ENCODE assay signal across 20 mouse cellular contexts in genomic region chr11:59284146-59284545, GRCm38 (mm10). TPM values are rescaled to one million over a fixed set of nuclear protein-coding genes. Genes with fewer than 3 reads are reported as not detected.
DNase-seq lines count a peak whose midpoint lies in the region; ATAC-seq and TF ChIP-seq lines count a peak whose summit lies in the region.
"Had no signal": no experiment of that assay in that cellular context is flagged by ENCODE, and none has a peak within 500 bp of the region (broad histone marks: within the 10 kb centered on the region; RNA-seq: fewer than 3 reads in every experiment).

No protein-coding gene starts in this region.

- H3K36me3 ChIP-seq in lung, embryonic 15.5 days, result no peaks in the 10 kb centered on the region
- H3K36me3 ChIP-seq in E14TG2a.4 (ENCODE audit: insufficient read depth, low read length), result no peaks in the 10 kb centered on the region
- H3K36me3 ChIP-seq in embryonic facial prominence, embryonic 10.5 days (replicated peaks), result no peaks in the 10 kb centered on the region
- H3K36me3 ChIP-seq: embryonic facial prominence, embryonic 12.5 days; forebrain, embryonic 12.5 days; hindbrain, embryonic 13.5 days had no signal

- DNase-seq in cerebellum, postnatal 14 days, result peak; percentile 46 to 59
- no peak for DNase-seq in cerebellum, adult 2 months
- no peak for DNase-seq in lung, adult 2 months
- DNase-seq in embryonic facial prominence, embryonic 10.5 days (ENCODE audit: low spot score), result peak; percentile 60
- DNase-seq in ovary, adult 18-20 months (ENCODE audit: low spot score), result no peak
- DNase-seq in spleen, adult 12 weeks (ENCODE audit: low spot score), result no peak
- DNase-seq: adrenal gland, adult 8-10 months; adrenal gland, postnatal 36 days; cerebellum, adult 11 months; gastrocnemius, postnatal 36 days; heart, adult 11 months; kidney, adult 11 months had no signal

- TF ChIP-seq POLR2A in cerebellum, adult 2 months (IDR thresholded peaks at IDR 0.05; ENCODE audit: borderline replicate concordance, insufficient read depth, low read length), result no peak
- no peak for TF ChIP-seq POLR2A in lung, adult 2 months (IDR thresholded peaks at IDR 0.05; ENCODE audit: borderline replicate concordance, extremely low read depth, low read depth, low read length)

- no peak for TF ChIP-seq CTCF in cerebellum, adult 2 months (IDR thresholded peaks at IDR 0.05; ENCODE audit: borderline replicate concordance, insufficient read depth, low read depth, low read length)
- no peak for TF ChIP-seq CTCF in lung, adult 2 months (IDR thresholded peaks at IDR 0.05; ENCODE audit: insufficient read depth, low read length)
- TF ChIP-seq CTCF in E14TG2a.4 (conservative IDR thresholded peaks at IDR 0.05; ENCODE audit: low read length), result no peak

- H3K4me3 ChIP-seq in cerebellum, adult 2 months (replicated peaks; ENCODE audit: insufficient read depth, low read depth, low read length), result no peak overlapping the region
- H3K4me3 ChIP-seq in lung, embryonic 15.5 days, result no peak overlapping the region
- H3K4me3 ChIP-seq in lung, adult 2 months (replicated peaks; ENCODE audit: extremely low read depth, low read depth, low read length), result no peak overlapping the region
- H3K4me3 ChIP-seq in E14TG2a.4 (replicated peaks; ENCODE audit: low read length), result peak overlapping the region; percentile 50
- H3K4me3 ChIP-seq in embryonic facial prominence, embryonic 10.5 days, result no peak overlapping the region
- H3K4me3 ChIP-seq: embryonic facial prominence, embryonic 12.5 days; forebrain, embryonic 12.5 days; hindbrain, embryonic 13.5 days had no signal

- H3K4me2 ChIP-seq in lung, embryonic 15.5 days, result no peak overlapping the region
- H3K4me2 ChIP-seq: embryonic facial prominence, embryonic 12.5 days; forebrain, embryonic 12.5 days; hindbrain, embryonic 13.5 days had no signal

- no peak overlapping the region for H3K27ac ChIP-seq in cerebellum, adult 2 months (ENCODE audit: insufficient read depth, low read length)
- no peak overlapping the region for H3K27ac ChIP-seq in lung, embryonic 15.5 days
- H3K27ac ChIP-seq in embryonic facial prominence, embryonic 10.5 days (replicated peaks), result 0 out of 2 replicates have a peak overlapping the region, but pooled peaks have one; percentile 24
- H3K27ac ChIP-seq: embryonic facial prominence, embryonic 12.5 days; forebrain, embryonic 12.5 days; hindbrain, embryonic 13.5 days; hindbrain, postnatal 0 days had no signal

- peaks cover 14% of the 10 kb centered on the region for H3K4me1 ChIP-seq in cerebellum, adult 2 months (ENCODE audit: control insufficient read depth, insufficient read depth, low read length)
- H3K4me1 ChIP-seq in lung, embryonic 15.5 days, result peaks cover 5% of the 10 kb centered on the region; the same call in 1 of the 2 replicates
- no peaks in the 10 kb centered on the region for H3K4me1 ChIP-seq in lung, adult 2 months (ENCODE audit: control insufficient read depth, insufficient read depth, low read length)
- peaks cover 55% of the 10 kb centered on the region for H3K4me1 ChIP-seq in E14TG2a.4 (replicated peaks; ENCODE audit: low read depth, low read length)
- H3K4me1 ChIP-seq in embryonic facial prominence, embryonic 10.5 days, result peaks cover 7% of the 10 kb centered on the region

- no peaks in the 10 kb centered on the region for H3K9me3 ChIP-seq in lung, embryonic 15.5 days
- H3K9me3 ChIP-seq in E14TG2a.4 (ENCODE audit: low read length), result peaks cover 5% of the 10 kb centered on the region; the same call in 1 of the 2 replicates
- no peaks in the 10 kb centered on the region for H3K9me3 ChIP-seq in embryonic facial prominence, embryonic 10.5 days
- H3K9me3 ChIP-seq: embryonic facial prominence, embryonic 12.5 days; forebrain, embryonic 12.5 days; hindbrain, embryonic 13.5 days had no signal

- ATAC-seq in lung, embryonic 15.5 days (ENCODE audit: borderline replicate concordance, extremely low read depth, low FRiP score, low TSS enrichment), result 0 out of 2 replicates have a peak, but pooled peaks have one; percentile 31
- ATAC-seq: hindbrain, postnatal 0 days had no signal

- 20% methylated on average over 14 of the region's 14 CpGs for WGBS in cerebellum, adult 2 months
- 11% methylated on average over 14 of the region's 14 CpGs for WGBS in lung, embryonic 15.5 days
- WGBS in lung, adult 2 months, result 23% methylated on average over 14 of the region's 14 CpGs
- 23% methylated on average over 14 of the region's 14 CpGs for WGBS in embryonic facial prominence, embryonic 10.5 days

- no peak overlapping the region for H3K9ac ChIP-seq in lung, embryonic 15.5 days
- H3K9ac ChIP-seq: embryonic facial prominence, embryonic 12.5 days; forebrain, embryonic 12.5 days; hindbrain, embryonic 13.5 days had no signal

- H3K27me3 ChIP-seq in cerebellum, adult 2 months (ENCODE audit: control insufficient read depth, insufficient read depth, low read length), result peaks cover 3% of the 10 kb centered on the region
- peaks cover 64% of the 10 kb centered on the region for H3K27me3 ChIP-seq in lung, embryonic 15.5 days
- H3K27me3 ChIP-seq in E14TG2a.4 (ENCODE audit: insufficient read depth, low read length), result peaks cover 75% of the 10 kb centered on the region
- peaks cover 98% of the 10 kb centered on the region for H3K27me3 ChIP-seq in embryonic facial prominence, embryonic 10.5 days (replicated peaks; ENCODE audit: low read depth, poor library complexity, severe bottlenecking)

RNA-seq across cellular contexts. Expression of gene Wnt3a, which starts 6.4 kb away (rescaled TPM):
- not detected in 2 replicates for polyA plus RNA-seq in cerebellum, adult 2 months (2012; rRNA removed)
- polyA plus RNA-seq in lung, embryonic 15.5 days (2015; fragmentation: Nextera tagmentation; extraction: Ambion mirVana), result 0.08 and 0.14 TPM in 2 replicates
- 9.4 and 15.4 TPM in 2 replicates for polyA plus RNA-seq in lung, adult 2 months (2012; rRNA removed)
- 0.77 and 1.7 TPM in 2 replicates for polyA plus RNA-seq in embryonic facial prominence, embryonic 10.5 days (2016; fragmentation: Nextera tagmentation; extraction: Ambion mirVana)
- polyA plus RNA-seq: heart, embryonic 14.5 days; intestine, embryonic 14.5 days had no signal

RNA-seq across cellular contexts. Expression of gene Wnt9a, which starts 22.6 kb away (rescaled TPM):
- 0.67 and 0.79 TPM in 2 replicates for polyA plus RNA-seq in cerebellum, adult 2 months (2012; rRNA removed)
- 3.0 and 3.1 TPM in 2 replicates for polyA plus RNA-seq in lung, embryonic 15.5 days (2015; fragmentation: Nextera tagmentation; extraction: Ambion mirVana)
- 6.9 and 7.8 TPM in 2 replicates for polyA plus RNA-seq in lung, adult 2 months (2012; rRNA removed)
- polyA plus RNA-seq in embryonic facial prominence, embryonic 10.5 days (2016; fragmentation: Nextera tagmentation; extraction: Ambion mirVana), result 2.3 and 2.6 TPM in 2 replicates

RNA-seq across cellular contexts. Expression of gene Arf1, which starts 56.1 kb away (rescaled TPM):
- 514 and 515 TPM in 2 replicates for polyA plus RNA-seq in cerebellum, adult 2 months (2012; rRNA removed)
- polyA plus RNA-seq in lung, embryonic 15.5 days (2015; fragmentation: Nextera tagmentation; extraction: Ambion mirVana), result 724 and 743 TPM in 2 replicates
- 525 and 566 TPM in 2 replicates for polyA plus RNA-seq in lung, adult 2 months (2012; rRNA removed)
- polyA plus RNA-seq in embryonic facial prominence, embryonic 10.5 days (2016; fragmentation: Nextera tagmentation; extraction: Ambion mirVana), result 645 and 651 TPM in 2 replicates

Comparison
In these comparisons a context has a peak if more than half of its experiments do, and no peak if none do; other contexts are left out.
1. DNase-seq: peak in cerebellum, postnatal 14 days (2 of 2) and embryonic facial prominence, embryonic 10.5 days (single experiment); none in cerebellum, adult 2 months (0 of 2), lung, adult 2 months (single experiment), ovary, adult 18-20 months (single experiment) and spleen, adult 12 weeks (single experiment).